Mouse (Mus musculus): ENCODE results near the gene Scai. TPM values are rescaled to one million over a fixed set of nuclear protein-coding genes. Genes with fewer than 3 reads are reported as not detected.

Gene Scai
- polyA plus RNA-seq, 1 experiment from 2014 or later = 14.3 TPM

- WGBS = 95% methylated on average over 2 of the region's 2 CpGs
- Histone ChIP-seq H3K4me1 (peaks cover 1% of the 10 kb centered on the region), H3K36me3 (peaks cover 69% of the 10 kb centered on the region), H3K4me3 (no peak overlapping the region), H3K27ac (no peak overlapping the region), H3K27me3 (ENCODE audit: low read depth, poor library complexity, severe bottlenecking) (no peaks in the 10 kb centered on the region), H3K9me3 (replicated peaks) (no peaks in the 10 kb centered on the region)
- no peak for DNase-seq (ENCODE audit: low spot score)
Measured at GRCm38 (mm10) chr2:39183587-39183986, 6.9 kb downstream of the Scai start.

- Histone ChIP-seq H3K4me3 (no peak overlapping the region), H3K4me1 (no peaks in the 10 kb centered on the region), H3K27me3 (ENCODE audit: low read depth, poor library complexity, severe bottlenecking) (no peaks in the 10 kb centered on the region), H3K36me3 (peaks cover 22% of the 10 kb centered on the region), H3K27ac (no peak overlapping the region), H3K9me3 (replicated peaks) (no peaks in the 10 kb centered on the region)
- no peak for DNase-seq (ENCODE audit: low spot score)
- WGBS = 80% methylated on average over 1 of the region's 1 CpGs
Measured at GRCm38 (mm10) chr2:39160996-39161395, 29.5 kb downstream of the Scai start.

GRCm38 (mm10) chr2:39157916-39158315 lies 32.6 kb downstream of the Scai start:
- Histone ChIP-seq H3K4me1 (no peaks in the 10 kb centered on the region), H3K4me3 (no peak overlapping the region), H3K27ac (no peak overlapping the region), H3K9me3 (replicated peaks) (no peaks in the 10 kb centered on the region), H3K36me3 (peaks cover 29% of the 10 kb centered on the region), H3K27me3 (ENCODE audit: low read depth, poor library complexity, severe bottlenecking) (no peaks in the 10 kb centered on the region)
- DNase-seq (ENCODE audit: low spot score) = no peak
- WGBS = 98% methylated on average over 1 of the region's 1 CpGs

- Histone ChIP-seq H3K36me3 (peaks cover 28% of the 10 kb centered on the region), H3K27me3 (ENCODE audit: low read depth, poor library complexity, severe bottlenecking) (no peaks in the 10 kb centered on the region), H3K9me3 (replicated peaks) (no peaks in the 10 kb centered on the region), H3K4me1 (no peaks in the 10 kb centered on the region), H3K4me3 (no peak overlapping the region), H3K27ac (no peak overlapping the region)
- 98% methylated on average over 1 of the region's 1 CpGs for WGBS
- no peak for DNase-seq (ENCODE audit: low spot score)
Measured at GRCm38 (mm10) chr2:39156821-39157220, 33.7 kb downstream of the Scai start.

DNA sequence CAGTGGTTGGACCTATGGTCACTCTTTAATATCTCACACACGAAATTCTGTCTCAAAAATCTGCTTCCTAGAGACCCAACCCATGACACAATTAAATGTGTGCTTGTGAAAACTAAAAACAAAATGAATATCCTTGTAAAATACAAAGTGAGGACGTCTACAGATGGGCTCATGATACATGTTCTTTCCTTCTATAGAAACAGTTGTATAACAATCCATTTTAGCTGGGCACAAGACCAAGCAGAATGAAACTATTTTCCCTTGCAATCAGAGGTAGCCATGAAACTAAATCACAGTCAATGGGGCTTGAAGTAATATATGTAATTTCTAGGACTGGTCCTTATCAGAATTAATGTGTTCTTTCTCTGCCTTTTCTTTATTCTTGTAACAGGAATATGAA lies 39.6 kb downstream of the Scai start:
- 79% methylated on average over 2 of the region's 2 CpGs for WGBS
- Histone ChIP-seq H3K36me3 (peaks cover 22% of the 10 kb centered on the region), H3K27me3 (ENCODE audit: low read depth, poor library complexity, severe bottlenecking) (no peaks in the 10 kb centered on the region), H3K4me1 (no peaks in the 10 kb centered on the region), H3K9me3 (replicated peaks) (no peaks in the 10 kb centered on the region), H3K4me3 (no peak overlapping the region), H3K27ac (no peak overlapping the region)
- no peak for DNase-seq (ENCODE audit: low spot score)

- no peak overlapping the region for H3K27ac ChIP-seq
- no peak for DNase-seq (ENCODE audit: low spot score)
- no peak overlapping the region for H3K4me3 ChIP-seq
- H3K9me3 ChIP-seq (replicated peaks) = no peaks in the 10 kb centered on the region
- 47% methylated on average over 2 of the region's 2 CpGs for WGBS
- H3K27me3 ChIP-seq (ENCODE audit: low read depth, poor library complexity, severe bottlenecking) = no peaks in the 10 kb centered on the region
- peaks cover 14% of the 10 kb centered on the region for H3K36me3 ChIP-seq
- H3K4me1 ChIP-seq = no peaks in the 10 kb centered on the region
Measured at GRCm38 (mm10) chr2:39148075-39148474, 42.5 kb downstream of the Scai start.

GRCm38 (mm10) chr2:39146469-39146868 lies 44.1 kb downstream of the Scai start:
- Histone ChIP-seq H3K36me3 (peaks cover 13% of the 10 kb centered on the region), H3K27me3 (ENCODE audit: low read depth, poor library complexity, severe bottlenecking) (no peaks in the 10 kb centered on the region), H3K4me3 (no peak overlapping the region), H3K27ac (no peak overlapping the region), H3K4me1 (no peaks in the 10 kb centered on the region), H3K9me3 (replicated peaks) (no peaks in the 10 kb centered on the region)
- WGBS = 93% methylated on average over 1 of the region's 1 CpGs
- DNase-seq (ENCODE audit: low spot score) = no peak

DNA sequence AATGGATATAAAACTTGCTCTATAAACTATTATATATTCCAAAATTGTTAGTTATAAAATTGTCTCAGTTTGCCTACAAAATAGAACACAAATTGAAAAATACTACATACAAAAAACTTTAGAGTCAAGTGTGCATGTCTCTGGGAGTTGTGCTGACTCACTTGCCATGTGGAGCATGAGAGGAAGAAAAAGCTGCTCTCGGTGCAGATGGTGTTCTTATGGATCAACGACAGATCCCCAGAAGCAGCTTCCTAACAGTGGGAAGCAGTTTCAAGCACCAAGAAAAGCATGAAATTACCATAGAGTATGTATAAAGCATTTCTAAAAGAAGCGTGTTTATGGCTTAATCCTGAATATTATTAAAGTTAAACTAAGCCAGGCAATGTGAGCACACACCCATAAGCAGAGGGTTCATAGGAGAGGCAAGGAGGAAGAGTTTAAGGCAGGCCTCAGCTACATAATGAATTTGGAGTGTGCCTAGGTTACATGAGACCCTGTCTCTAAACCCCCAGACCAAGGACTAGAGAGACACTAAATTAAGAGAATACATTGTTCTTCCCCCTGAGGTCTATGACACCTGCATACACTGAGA lies 48.1 kb downstream of the Scai start:
- H3K9me3 ChIP-seq (replicated peaks) = no peaks in the 10 kb centered on the region
- 0 out of 2 replicates have a peak, but pooled peaks cover 2% of the 10 kb centered on the region for H3K36me3 ChIP-seq
- H3K27me3 ChIP-seq (ENCODE audit: low read depth, poor library complexity, severe bottlenecking) = no peaks in the 10 kb centered on the region
- no peak overlapping the region for H3K4me3 ChIP-seq
- WGBS = 92% methylated on average over 3 of the region's 3 CpGs
- H3K27ac ChIP-seq = no peak overlapping the region
- DNase-seq (ENCODE audit: low spot score) = no peak
- H3K4me1 ChIP-seq = no peaks in the 10 kb centered on the region

DNA sequence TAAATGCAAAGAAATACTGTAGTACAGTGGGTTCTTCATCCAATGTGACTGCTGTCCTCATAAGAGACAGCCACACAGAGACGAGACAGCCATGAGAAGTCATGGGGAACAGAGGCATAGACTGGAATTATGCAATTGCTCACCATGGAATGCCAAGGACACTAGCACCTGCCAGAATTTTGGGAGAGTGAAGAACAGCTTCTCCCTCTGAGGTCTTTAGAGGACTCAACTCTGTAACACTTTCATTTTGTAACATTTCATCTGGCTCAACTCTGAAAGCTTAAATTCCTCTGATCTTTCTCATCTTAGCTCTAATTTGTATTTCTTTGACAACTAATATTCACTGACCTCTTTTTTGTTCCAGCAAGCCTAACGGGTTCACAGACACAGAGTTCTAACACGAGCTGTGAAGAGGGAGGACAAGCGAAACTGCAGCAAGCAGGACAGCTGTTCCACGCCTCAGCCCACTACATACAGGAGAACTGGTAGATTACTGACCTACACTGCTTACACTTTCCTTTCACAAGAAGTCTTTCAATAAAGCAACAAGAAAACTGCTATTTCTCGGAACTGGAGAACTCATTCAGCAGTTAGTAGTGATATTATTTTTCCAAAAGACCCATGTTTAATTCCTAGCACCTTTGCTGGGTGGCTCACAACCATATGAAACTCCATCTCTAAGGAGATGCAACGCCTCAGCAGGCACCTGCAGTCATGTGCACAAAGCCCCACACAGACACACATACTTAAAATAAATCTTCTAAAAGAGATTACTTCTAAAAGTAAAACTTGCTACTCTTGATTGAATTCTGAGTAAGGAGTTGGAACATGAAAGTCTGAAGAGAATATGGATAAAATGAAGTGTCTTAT lies 49.7 kb downstream of the Scai start:
- Histone ChIP-seq H3K27me3 (ENCODE audit: low read depth, poor library complexity, severe bottlenecking) (no peaks in the 10 kb centered on the region), H3K4me1 (no peaks in the 10 kb centered on the region), H3K9me3 (replicated peaks) (no peaks in the 10 kb centered on the region), H3K36me3 (peaks cover 7% of the 10 kb centered on the region; the same call in 1 of the 2 replicates), H3K4me3 (no peak overlapping the region), H3K27ac (no peak overlapping the region)
- WGBS = 88% methylated on average over 7 of the region's 7 CpGs
- no peak for DNase-seq (ENCODE audit: low spot score)

- 93% methylated on average over 3 of the region's 3 CpGs for WGBS
- Histone ChIP-seq H3K9me3 (replicated peaks) (no peaks in the 10 kb centered on the region), H3K4me3 (no peak overlapping the region), H3K27ac (no peak overlapping the region), H3K27me3 (ENCODE audit: low read depth, poor library complexity, severe bottlenecking) (no peaks in the 10 kb centered on the region), H3K4me1 (no peaks in the 10 kb centered on the region), H3K36me3 (peaks cover 26% of the 10 kb centered on the region)
- no peak for DNase-seq (ENCODE audit: low spot score)
Measured at GRCm38 (mm10) chr2:39129526-39130326, 60.8 kb downstream of the Scai start.

GRCm38 (mm10) chr2:39124167-39124566 lies 66.4 kb downstream of the Scai start:
- no peaks in the 10 kb centered on the region for H3K9me3 ChIP-seq (replicated peaks)
- no peaks in the 10 kb centered on the region for H3K27me3 ChIP-seq (ENCODE audit: low read depth, poor library complexity, severe bottlenecking)
- H3K4me3 ChIP-seq = no peak overlapping the region
- H3K27ac ChIP-seq = no peak overlapping the region
- H3K4me1 ChIP-seq = no peaks in the 10 kb centered on the region
- 84% methylated on average over 5 of the region's 5 CpGs for WGBS
- no peak for DNase-seq (ENCODE audit: low spot score)
- H3K36me3 ChIP-seq = peaks cover 54% of the 10 kb centered on the region

DNA sequence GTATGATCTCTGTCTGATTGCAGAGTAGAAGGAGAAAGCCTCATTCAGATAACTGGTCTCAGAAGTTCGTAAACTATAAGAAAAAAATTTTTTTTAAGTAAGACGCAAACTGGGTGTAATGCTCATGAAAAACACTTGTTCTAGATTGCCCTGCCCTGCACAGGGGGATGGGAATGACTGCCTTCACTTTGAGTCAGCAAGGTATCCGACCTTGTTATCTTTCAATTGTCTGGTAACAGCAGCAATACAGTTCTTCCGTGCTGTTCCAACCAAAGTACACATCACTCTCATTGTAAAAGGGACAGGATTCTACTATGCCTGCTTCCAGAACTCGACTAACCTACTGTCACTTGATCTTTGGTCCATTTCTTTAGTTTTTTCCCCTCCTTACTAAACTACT lies 69.4 kb downstream of the Scai start:
- no peaks in the 10 kb centered on the region for H3K9me3 ChIP-seq (replicated peaks)
- H3K27me3 ChIP-seq (ENCODE audit: low read depth, poor library complexity, severe bottlenecking) = no peaks in the 10 kb centered on the region
- H3K36me3 ChIP-seq = peaks cover 80% of the 10 kb centered on the region
- H3K4me3 ChIP-seq = no peak overlapping the region
- H3K4me1 ChIP-seq = no peaks in the 10 kb centered on the region
- H3K27ac ChIP-seq = no peak overlapping the region
- whole genome bisulfite sequencing = 91% methylated on average over 5 of the region's 5 CpGs
- DNase-seq (ENCODE audit: low spot score) = no peak

- H3K4me3 ChIP-seq = no peak overlapping the region
- peaks cover 87% of the 10 kb centered on the region for H3K36me3 ChIP-seq
- no peak for DNase-seq (ENCODE audit: low spot score)
Measured at GRCm38 (mm10) chr2:39116583-39116982, 74.0 kb downstream of the Scai start.

More at GRCm38 (mm10) chr2:39116583-39116982, 74.0 kb downstream of the Scai start:
- Histone ChIP-seq H3K27ac (no peak overlapping the region), H3K4me1 (no peaks in the 10 kb centered on the region), H3K27me3 (ENCODE audit: low read depth, poor library complexity, severe bottlenecking) (no peaks in the 10 kb centered on the region), H3K9me3 (replicated peaks) (no peaks in the 10 kb centered on the region)
- 87% methylated on average over 2 of the region's 2 CpGs for WGBS
